Mouse (Mus musculus) lung, adult 2 months (tissue): ENCODE measurements around the gene Usp39.

Experiments used
- CTCF ChIP-seq: fragments of 200-500 bp; IDR thresholded peaks from 2 replicates; pipeline ENCODE4 v1.5.1; 2011; ENCODE audit warnings: mild to moderate bottlenecking, low read length, control low read depth; ENCODE audit not compliant: insufficient read depth
- POLR2A ChIP-seq: fragments of 200-500 bp; IDR thresholded peaks from 2 replicates; pipeline ENCODE4 v1.6.1; 2011; ENCODE audit warnings: low read depth, mild to moderate bottlenecking, control low read depth, low read length, borderline replicate concordance; ENCODE audit errors: extremely low read depth

DNA sequence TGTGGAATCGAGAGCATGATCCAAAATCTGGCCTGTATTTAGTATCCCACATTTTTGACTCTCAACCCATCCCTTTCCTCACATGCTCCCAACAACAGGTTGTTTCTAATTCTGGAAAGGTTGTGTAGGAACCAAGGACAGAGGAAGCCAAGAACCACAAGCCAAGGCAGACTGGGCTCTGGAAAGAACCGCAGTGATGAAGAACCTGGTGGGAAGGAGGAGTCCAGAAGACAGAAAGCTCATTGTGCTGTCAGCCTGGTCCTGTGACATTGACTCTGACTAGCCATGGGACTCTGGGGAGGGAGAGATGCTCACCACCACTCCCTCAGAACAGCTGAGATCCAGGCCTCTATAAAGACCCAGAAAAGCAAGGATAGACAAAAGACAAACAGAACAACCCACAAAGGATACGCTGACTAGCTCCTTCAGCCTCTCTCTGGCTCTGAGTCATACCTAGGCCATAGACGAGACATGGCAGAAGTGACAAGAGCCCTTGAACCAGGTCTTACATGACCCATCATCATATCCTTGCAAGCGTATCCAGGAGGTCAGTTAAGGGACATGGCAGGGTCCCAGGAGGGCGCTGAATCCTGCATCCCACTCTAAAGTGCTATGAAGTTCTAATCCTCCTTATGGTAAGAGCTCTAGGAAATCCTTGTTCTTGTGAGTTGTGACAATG lies 38.3 kb upstream of the Usp39 start:
- TF ChIP-seq CTCF (no peak), POLR2A (no peak)
